Mouse (Mus musculus): ENCODE data around the gene Syncrip.

Syncrip gene

DNA sequence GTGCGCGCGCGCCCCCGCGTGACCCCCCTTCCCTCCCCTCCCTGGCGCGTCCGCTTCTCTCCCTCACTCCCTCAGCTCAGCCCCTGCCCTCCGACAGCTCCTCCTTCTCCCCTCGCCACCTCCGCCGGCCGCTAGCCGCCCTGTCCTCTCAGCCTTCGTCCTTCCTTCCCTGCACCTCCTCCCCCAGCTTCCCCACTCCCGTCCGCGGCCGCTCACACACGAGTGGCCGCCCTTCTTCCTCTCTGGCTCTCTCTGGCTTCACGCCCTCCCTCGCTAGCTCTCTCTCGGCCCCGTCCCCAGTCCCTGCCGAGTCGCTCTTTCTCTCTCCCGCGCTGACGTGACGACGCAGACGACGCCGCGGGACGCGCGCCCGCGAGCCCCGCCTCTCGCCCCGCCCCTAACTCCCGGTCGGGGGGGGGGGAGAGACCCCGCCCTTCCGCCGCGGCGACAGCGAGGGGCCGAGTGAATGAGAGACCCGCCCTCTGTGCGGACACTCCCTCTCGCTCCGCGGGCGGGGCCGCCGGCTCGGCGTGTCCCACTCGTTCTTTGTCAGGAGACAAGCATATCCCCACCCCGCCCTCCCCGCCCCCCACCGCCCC, at the start of gene Syncrip:
Gene Syncrip (minus strand): TSS at position 345 of the 599 bp plus-strand sequence.
- in situ Hi-C loops (cut with MboI, MseI): loop anchor here (5.0 kb wide), 1 partner anchor 40 kb away; no protein-coding TSS in a partner anchor

DNA sequence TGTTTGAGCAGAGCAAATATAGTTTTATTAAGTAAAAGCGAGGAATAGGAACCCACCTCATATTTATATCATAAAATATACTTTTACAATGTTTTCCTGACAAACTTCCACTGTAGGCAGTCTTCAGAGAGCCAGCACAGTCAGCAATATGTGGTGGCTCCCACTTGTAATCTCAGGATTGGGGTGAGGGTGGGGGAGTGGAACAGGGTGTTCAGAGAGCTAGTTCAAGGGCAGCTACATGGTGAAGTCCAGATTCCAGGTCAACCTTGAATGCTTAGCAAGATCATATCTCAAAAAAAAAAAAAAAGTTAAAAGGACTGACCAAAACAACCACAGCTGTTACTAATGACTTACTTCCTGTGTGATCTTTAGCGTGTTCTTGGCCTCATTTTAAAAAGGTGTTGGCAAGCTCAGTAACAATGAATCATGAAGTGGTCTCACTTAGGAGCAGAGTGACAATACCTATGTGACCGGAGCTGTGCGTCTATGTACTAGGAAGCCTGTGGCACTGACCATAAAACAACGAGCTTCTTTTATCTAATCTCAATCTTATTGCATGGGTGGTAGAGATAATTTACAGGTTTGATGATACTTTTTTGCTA, 47.7 kb upstream of the Syncrip start:
- in situ Hi-C loops (cut with MboI, MseI): loop anchor here (25.0 kb wide), 2 partner anchors 682 to 1582 kb away; partner anchors contain the start of genes Morf4l1 and Mthfs

DNA sequence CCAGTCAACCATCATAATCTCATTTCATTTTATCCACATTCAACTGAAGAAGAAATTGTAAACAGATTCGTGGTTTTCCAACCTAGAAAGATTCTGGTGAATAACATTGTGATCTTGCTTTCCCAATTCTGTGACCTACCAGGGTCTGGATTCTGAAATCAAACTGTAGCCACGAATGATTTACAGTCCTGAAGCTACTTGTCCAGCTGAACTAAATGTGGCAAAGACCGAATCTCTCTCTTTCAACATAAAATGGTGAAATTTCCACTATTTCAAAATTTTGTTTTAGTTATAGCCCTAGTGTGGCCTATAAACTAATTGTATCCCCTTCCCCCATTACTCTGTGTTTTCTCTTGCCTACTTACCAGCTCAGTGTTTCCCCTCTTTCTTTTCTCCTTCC, 47.2 kb upstream of the Syncrip start:
- in situ Hi-C loops (cut with MboI, MseI): loop anchor here (25.0 kb wide), 2 partner anchors 683 to 1583 kb away; partner anchors contain the start of genes Morf4l1 and Mthfs

DNA sequence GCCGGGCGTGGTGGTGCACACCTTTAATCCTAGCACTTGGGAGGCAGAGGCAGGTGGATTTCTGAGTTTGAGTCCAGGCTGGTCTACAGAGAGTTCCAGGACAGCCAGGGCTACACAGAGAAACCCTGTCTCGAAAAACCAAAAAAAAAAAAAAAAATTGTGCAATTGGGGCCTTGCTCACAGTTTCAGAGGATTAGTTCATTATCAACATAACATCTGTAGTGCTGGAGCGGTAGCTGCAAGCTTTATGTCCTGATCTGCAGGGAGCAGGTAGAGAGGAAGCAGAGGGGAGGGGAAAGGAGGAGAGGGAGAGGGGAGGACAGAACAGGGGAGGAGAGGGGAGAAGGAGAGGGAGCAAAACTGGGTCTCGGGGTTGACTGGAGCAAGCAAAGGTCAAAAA, 46.4 kb upstream of the Syncrip start:
- in situ Hi-C loops (cut with MboI, MseI): loop anchor here (25.0 kb wide), 2 partner anchors 684 to 1584 kb away; partner anchors contain the start of genes Morf4l1 and Mthfs

- in situ Hi-C loops (cut with MboI, MseI): loop anchor here (25.0 kb wide), 2 partner anchors 684 to 1584 kb away; partner anchors contain the start of genes Morf4l1 and Mthfs
Observed at GRCm38 (mm10) chr9:88527956-88528355, 45.6 kb upstream of the Syncrip start.

GRCm38 (mm10) chr9:88525341-88525740, 43.0 kb upstream of the Syncrip start:
- in situ Hi-C loops (cut with MboI, MseI): loop anchor here (25.0 kb wide), 2 partner anchors 687 to 1587 kb away; partner anchors contain the start of genes Morf4l1 and Mthfs

- in situ Hi-C loops (cut with MboI, MseI): loop anchor here (5.0 to 25.0 kb wide), 4 partner anchors 42 to 1588 kb away; partner anchors contain the start of genes Morf4l1, Mthfs, Snx14 and Syncrip
Observed at GRCm38 (mm10) chr9:88524796-88525195, 42.4 kb upstream of the Syncrip start.

DNA sequence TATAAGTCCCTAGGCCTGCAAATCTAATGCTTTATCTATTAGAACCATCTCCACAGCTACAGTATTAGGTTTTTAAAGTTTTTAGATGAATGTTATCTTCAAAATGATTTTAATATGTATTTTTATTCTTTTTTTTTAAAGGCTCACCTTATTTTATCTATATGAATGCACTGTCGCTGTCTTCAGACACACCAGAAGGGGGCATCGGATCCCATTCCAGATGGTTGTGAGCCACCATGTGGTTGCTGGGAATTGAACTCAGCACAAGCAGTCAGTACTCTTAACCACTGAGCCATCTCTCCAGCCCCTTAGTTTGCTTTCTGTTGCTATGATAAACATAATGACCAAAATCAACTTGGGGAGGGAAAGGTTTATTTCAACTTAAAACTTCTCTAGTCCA, 42.0 kb upstream of the Syncrip start:
- in situ Hi-C loops (cut with MboI, MseI): loop anchor here (5.0 kb wide), 2 partner anchors 42 to 87 kb away; partner anchors contain the start of genes Snx14 and Syncrip

- in situ Hi-C loops (cut with MboI, MseI): loop anchor here (5.0 kb wide), 2 partner anchors 41 to 86 kb away; partner anchors contain the start of genes Snx14 and Syncrip
Observed at GRCm38 (mm10) chr9:88523335-88523668, 40.9 kb upstream of the Syncrip start.

GRCm38 (mm10) chr9:88522569-88523334, 40.4 kb upstream of the Syncrip start:
- in situ Hi-C loops (cut with MboI, MseI): loop anchor here (5.0 kb wide), 2 partner anchors 40 to 85 kb away; partner anchors contain the start of genes Snx14 and Syncrip

GRCm38 (mm10) chr9:88521961-88522568, 39.7 kb upstream of the Syncrip start:
- in situ Hi-C loops (cut with MboI, MseI): loop anchor here (5.0 kb wide), 2 partner anchors 40 to 85 kb away; partner anchors contain the start of genes Snx14 and Syncrip

DNA sequence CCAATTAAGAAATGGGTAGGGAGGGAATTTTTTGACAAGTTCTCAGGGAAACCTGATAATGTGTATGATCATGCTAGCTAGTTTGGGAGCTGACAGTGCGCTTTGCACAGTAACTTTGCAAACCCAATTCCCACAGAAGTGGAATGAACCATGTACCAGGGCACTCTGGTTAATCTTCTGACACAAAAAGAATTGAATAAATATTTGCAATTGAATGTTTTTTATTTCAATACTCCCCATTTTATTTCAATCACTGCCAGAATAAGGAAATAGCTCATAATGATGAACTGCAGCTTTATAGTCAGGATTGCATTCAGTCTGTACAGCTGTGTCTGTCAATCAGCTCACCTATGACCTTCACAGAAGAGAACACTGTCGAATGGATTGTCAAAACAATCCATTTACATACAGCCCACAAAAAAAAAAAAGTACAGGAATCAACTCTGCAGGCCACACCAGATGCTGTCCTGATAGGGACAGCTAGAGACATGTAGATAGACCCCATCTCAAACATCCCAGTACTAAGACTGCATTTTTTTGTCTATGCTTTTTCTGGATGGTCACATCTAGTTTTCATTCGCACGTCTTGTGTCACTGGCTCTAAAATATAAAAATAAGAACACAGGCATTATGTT, 38.6 kb upstream of the Syncrip start:
- in situ Hi-C loops (cut with MboI, MseI): loop anchor here (5.0 kb wide), 2 partner anchors 39 to 84 kb away; partner anchors contain the start of genes Snx14 and Syncrip

- in situ Hi-C loops (cut with MboI, MseI): loop anchor here (5.0 kb wide), 2 partner anchors 38 to 83 kb away; partner anchors contain the start of genes Snx14 and Syncrip
Observed at GRCm38 (mm10) chr9:88520122-88520848, 37.9 kb upstream of the Syncrip start.

GRCm38 (mm10) chr9:88519390-88520121, 37.2 kb upstream of the Syncrip start:
- in situ Hi-C loops (cut with MboI, MseI): loop anchor here (5.0 kb wide), 2 partner anchors 37 to 82 kb away; partner anchors contain the start of genes Snx14 and Syncrip

DNA sequence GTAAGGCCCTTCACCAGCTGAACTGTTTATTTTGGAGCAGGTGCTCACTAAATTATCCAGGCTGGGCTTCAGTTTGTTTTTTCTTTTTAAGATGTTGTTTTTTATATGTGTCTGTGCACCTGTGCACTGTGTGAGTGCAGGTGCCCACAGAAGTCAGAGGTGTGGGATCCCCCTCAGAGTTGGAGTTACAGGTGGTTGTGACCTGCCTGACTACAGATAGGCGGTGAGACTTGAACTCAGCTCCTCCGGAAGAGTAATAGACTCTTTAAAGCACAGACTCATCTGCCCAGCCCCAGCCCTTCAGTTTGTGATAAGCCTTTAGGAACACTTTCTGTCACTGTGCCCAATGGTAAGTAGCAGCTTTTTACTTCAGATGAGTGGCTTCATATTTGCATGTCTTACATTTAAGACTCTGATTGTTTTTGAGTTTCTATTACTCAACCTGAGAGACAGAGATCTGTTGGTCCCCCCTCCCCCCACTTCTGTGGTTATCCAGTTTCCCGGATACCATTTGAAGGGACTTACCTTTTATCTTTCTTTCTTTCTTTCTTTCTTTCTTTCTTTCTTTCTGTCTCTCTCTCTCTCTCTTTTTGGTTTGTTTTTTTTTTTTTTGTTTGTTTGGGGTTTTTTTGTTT, 34.1 kb upstream of the Syncrip start:
- in situ Hi-C loops (cut with MboI, MseI): no loop called here

DNA sequence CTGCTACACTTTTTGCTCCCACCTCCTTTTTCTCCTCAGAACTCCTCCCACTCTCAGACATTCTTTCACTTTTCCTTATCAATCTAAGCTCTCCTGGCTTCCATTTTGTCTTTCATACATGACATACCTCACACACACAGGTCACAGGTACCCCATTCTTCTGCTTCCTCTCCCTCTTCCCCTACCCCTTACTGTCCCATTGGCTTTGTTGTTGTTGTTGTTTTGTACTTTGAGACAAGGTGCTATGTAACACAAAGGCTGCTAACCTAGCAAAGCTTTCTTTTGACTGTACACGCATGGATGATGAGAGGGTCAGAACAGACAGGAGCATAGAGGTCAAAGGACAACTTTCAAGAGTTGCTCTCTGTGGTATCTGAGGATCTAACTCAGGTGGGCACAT, 33.2 kb upstream of the Syncrip start:
- in situ Hi-C loops (cut with MboI, MseI): no loop called here

- in situ Hi-C loops (cut with MboI, MseI): no loop called here
Observed at GRCm38 (mm10) chr9:88501846-88502245, 19.5 kb upstream of the Syncrip start.

DNA sequence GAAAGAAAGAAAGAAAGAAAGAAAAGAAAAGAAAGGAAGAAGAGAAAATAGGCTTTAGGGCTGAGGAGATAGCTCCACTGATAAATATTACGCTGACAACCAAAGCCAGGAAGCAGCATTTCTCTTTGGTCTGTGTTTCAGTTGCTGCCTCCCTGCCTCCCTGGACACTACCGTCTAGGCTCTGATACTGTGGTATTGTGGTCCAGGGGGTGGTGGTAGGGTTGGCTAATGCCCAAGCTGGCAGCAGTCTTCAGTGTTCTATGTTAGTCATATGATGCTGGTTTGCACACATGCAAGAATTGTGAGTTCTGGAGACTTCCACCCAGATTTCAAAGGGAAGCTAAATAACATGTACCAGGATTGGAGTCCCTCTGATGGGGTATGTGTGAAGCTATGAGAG, 17.7 kb upstream of the Syncrip start:
- in situ Hi-C loops (cut with MboI, MseI): no loop called here

DNA sequence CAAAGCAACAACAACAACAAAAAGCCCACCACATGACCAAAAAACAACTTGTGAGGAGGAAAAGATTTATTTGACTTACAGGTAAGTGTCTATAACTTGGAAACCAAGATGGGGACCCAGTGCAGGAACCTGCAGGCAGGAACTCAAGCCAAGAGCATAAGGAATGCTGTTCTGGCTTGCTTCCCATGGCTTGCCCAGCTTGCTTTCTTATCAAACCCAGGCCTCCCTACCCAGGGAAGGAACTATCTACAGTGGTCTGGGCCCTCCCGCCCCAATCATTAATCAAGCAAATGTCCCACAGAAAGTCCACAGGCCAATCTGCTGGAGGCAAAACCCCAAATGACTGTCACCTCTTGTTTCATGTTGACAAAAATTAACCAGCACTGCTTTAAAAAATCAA, 10.1 kb upstream of the Syncrip start:
- in situ Hi-C loops (cut with MboI, MseI): no loop called here
